Mouse (Mus musculus) embryonic facial prominence, embryonic 14.5 days (tissue): ENCODE results near the gene Actl11. TPM values are rescaled to one million over a fixed set of nuclear protein-coding genes. Genes with fewer than 3 reads are reported as not detected.

Experiments used
- ATAC-seq: fragments of 200-750 bp; cut with Nextera tagmentation; 2 replicates; pipeline ENCODE4 v1.8.0; 2017; ENCODE audit warnings: low read depth, moderate number of reproducible peaks, moderate TSS enrichment
- DNase-seq: peaks from one replicate; pipeline ENCODE4 v3.0.0-alpha.2; 2015; ENCODE audit warnings: low spot score
- H3K27ac ChIP-seq: fragments of 300-500 bp; sonication (generic); replicated peaks from 2 replicates; pipeline ENCODE4 v1.5.1; 2014; ENCODE audit warnings: low read depth, mild to moderate bottlenecking, low read length, moderate library complexity
- H3K27me3 ChIP-seq: fragments of 300-500 bp; sonication (generic); replicated peaks from 2 replicates; pipeline ENCODE4 v1.6.1; 2014; ENCODE audit warnings: low read length; ENCODE audit not compliant: control insufficient read depth, insufficient read depth
- H3K36me3 ChIP-seq: fragments of 300-500 bp; sonication (generic); 2 replicates; pipeline ENCODE4 v1.6.1; 2014; ENCODE audit warnings: low read length, mixed read lengths; ENCODE audit not compliant: control insufficient read depth, insufficient read depth
- H3K4me1 ChIP-seq: fragments of 300-500 bp; sonication (generic); 2 replicates; pipeline ENCODE4 v1.6.1; 2014; ENCODE audit warnings: antibody characterized with exemption, low read length; ENCODE audit not compliant: control insufficient read depth, insufficient read depth
- H3K4me2 ChIP-seq: fragments of 300-500 bp; sonication (generic); 2 replicates; pipeline ENCODE4 v1.6.1; 2014; ENCODE audit warnings: low read depth, mild to moderate bottlenecking, low read length, moderate library complexity, mixed read lengths
- H3K4me3 ChIP-seq: fragments of 300-500 bp; sonication (generic); 2 replicates; pipeline ENCODE4 v1.5.1; 2014; ENCODE audit warnings: low read depth, mild to moderate bottlenecking, low read length
- H3K9ac ChIP-seq: fragments of 300-500 bp; sonication (generic); 2 replicates; pipeline ENCODE4 v1.6.1; 2014; ENCODE audit warnings: low read depth, mild to moderate bottlenecking, low read length, moderate library complexity, mixed read lengths
- H3K9me3 ChIP-seq: fragments of 300-500 bp; sonication (generic); 2 replicates; pipeline ENCODE4 v1.6.1; 2016; ENCODE audit warnings: low read length; ENCODE audit not compliant: control insufficient read depth
- WGBS: fragments of 180-500 bp; shearing (Covaris S2); extraction: QIAGEN DNeasy Blood & Tissue Kit; methylation state at CpG from one replicate; pipeline ENCODE4 v1.1.7; 2014; 5-methylcytosine and 5-hydroxymethylcytosine counted together
- polyA plus RNA-seq: library from polyadenylated mRNA; unstranded; fragments of >200 nt; fragmentation: Nextera tagmentation; extraction: Ambion mirVana; gene quantifications from 2 replicates; pipeline ENCODE4 v1.2.1, GENCODE M21; 2014

The Actl11 gene
- polyA plus RNA-seq, 1 experiment from 2014 or later, result not detected

- Histone ChIP-seq H3K36me3 (no peaks in the 10 kb centered on the region), H3K4me2 (no peak overlapping the region), H3K27ac (no peak overlapping the region), H3K4me1 (peaks cover 7% of the 10 kb centered on the region; the same call in 1 of the 2 replicates), H3K4me3 (no peak overlapping the region), H3K27me3 (no peaks in the 10 kb centered on the region), H3K9me3 (no peaks in the 10 kb centered on the region), H3K9ac (no peak overlapping the region)
- WGBS, result 48% methylated on average over 9 of the region's 9 CpGs
- DNase-seq, result no peak
- no peak for ATAC-seq
Measured at GRCm38 (mm10) chr9:107926920-107927420, 1.3 kb upstream of the Actl11 start.

- H3K4me1 ChIP-seq, result peaks cover 7% of the 10 kb centered on the region; the same call in 1 of the 2 replicates
- WGBS, result 72% methylated on average over 5 of the region's 5 CpGs
- no peak overlapping the region for H3K27ac ChIP-seq
- no peak overlapping the region for H3K4me3 ChIP-seq
- no peak overlapping the region for H3K4me2 ChIP-seq
- H3K27me3 ChIP-seq, result no peaks in the 10 kb centered on the region
- H3K9me3 ChIP-seq, result no peaks in the 10 kb centered on the region
- no peak overlapping the region for H3K9ac ChIP-seq
- no peak for DNase-seq
- ATAC-seq, result no peak
- no peaks in the 10 kb centered on the region for H3K36me3 ChIP-seq
Measured at GRCm38 (mm10) chr9:107927749-107928148, 520 bp upstream of the Actl11 start.

GRCm38 (mm10) chr9:107932221-107932620 is 4.0 kb downstream of the Actl11 start:
- no peak for DNase-seq
- WGBS, result 55% methylated on average over 4 of the region's 4 CpGs
- ATAC-seq, result no peak

GRCm38 (mm10) chr9:107934146-107934545 is 5.9 kb downstream of the Actl11 start:
- H3K9me3 ChIP-seq, result no peaks in the 10 kb centered on the region
- no peak for DNase-seq
- H3K27me3 ChIP-seq, result 0 out of 2 replicates have a peak, but pooled peaks cover 16% of the 10 kb centered on the region
- no peak overlapping the region for H3K27ac ChIP-seq
- H3K4me3 ChIP-seq, result no peak overlapping the region
- WGBS, result 92% methylated on average over 11 of the region's 11 CpGs
- H3K4me2 ChIP-seq, result no peak overlapping the region
- no peaks in the 10 kb centered on the region for H3K36me3 ChIP-seq
- H3K9ac ChIP-seq, result no peak overlapping the region
- no peak for ATAC-seq
- peaks cover 8% of the 10 kb centered on the region; the same call in 1 of the 2 replicates for H3K4me1 ChIP-seq

More at GRCm38 (mm10) chr9:107932221-107932620, 4.0 kb downstream of the Actl11 start:
- Histone ChIP-seq H3K9me3 (no peaks in the 10 kb centered on the region), H3K4me3 (no peak overlapping the region), H3K36me3 (no peaks in the 10 kb centered on the region), H3K27me3 (0 out of 2 replicates have a peak, but pooled peaks cover 16% of the 10 kb centered on the region), H3K4me2 (no peak overlapping the region), H3K4me1 (peaks cover 8% of the 10 kb centered on the region; the same call in 1 of the 2 replicates), H3K9ac (no peak overlapping the region; the same call in 1 of the 2 replicates), H3K27ac (no peak overlapping the region)

- peak within 1 kb of the TSS; percentile 65 for H3K9ac ChIP-seq
- H3K27ac ChIP-seq, result no peak within 1 kb of the TSS
- H3K4me2 ChIP-seq, result peak within 1 kb of the TSS; percentile 74
- no peaks in the 10 kb centered on the region for H3K9me3 ChIP-seq
- H3K27me3 ChIP-seq, result 0 out of 2 replicates have a peak, but pooled peaks cover 16% of the 10 kb centered on the region
- peaks cover 8% of the 10 kb centered on the region; the same call in 1 of the 2 replicates for H3K4me1 ChIP-seq
- 15% methylated on average over 3 of the region's 3 CpGs for WGBS
- no peak for ATAC-seq
- DNase-seq, result no peak
- no peaks in the 10 kb centered on the region for H3K36me3 ChIP-seq
- peak within 1 kb of the TSS; percentile 44 for H3K4me3 ChIP-seq
Measured at GRCm38 (mm10) chr9:107935374-107935773, 7.1 kb downstream of the Actl11 start, which contains the start of gene Camkv. Camkv (plus strand) TSS chr9:107935674.

- peaks cover 8% of the 10 kb centered on the region; the same call in 1 of the 2 replicates for H3K4me1 ChIP-seq
- H3K9me3 ChIP-seq, result no peaks in the 10 kb centered on the region
- peak; percentile 60 for ATAC-seq
- peak overlapping the region; percentile 65 for H3K9ac ChIP-seq
- 0 out of 2 replicates have a peak, but pooled peaks cover 16% of the 10 kb centered on the region for H3K27me3 ChIP-seq
- no peaks in the 10 kb centered on the region for H3K36me3 ChIP-seq
- H3K4me3 ChIP-seq, result peak overlapping the region; percentile 44
- DNase-seq, result no peak
- 0% methylated on average over 15 of the region's 41 CpGs for WGBS
- H3K27ac ChIP-seq, result no peak overlapping the region
- peak overlapping the region; percentile 74 for H3K4me2 ChIP-seq
Measured at GRCm38 (mm10) chr9:107935790-107936214, 7.5 kb downstream of the Actl11 start.

GRCm38 (mm10) chr9:107936215-107936822 is 8.1 kb downstream of the Actl11 start:
- Histone ChIP-seq H3K9me3 (no peaks in the 10 kb centered on the region), H3K4me2 (peak overlapping the region; percentile 74), H3K27ac (no peak overlapping the region), H3K4me1 (peaks cover 8% of the 10 kb centered on the region; the same call in 1 of the 2 replicates), H3K36me3 (no peaks in the 10 kb centered on the region), H3K27me3 (0 out of 2 replicates have a peak, but pooled peaks cover 16% of the 10 kb centered on the region), H3K9ac (peak overlapping the region; percentile 65), H3K4me3 (peak overlapping the region; percentile 44)
- DNase-seq (no peak), ATAC-seq (peak; percentile 48)
- 1% methylated on average over 28 of the region's 29 CpGs for WGBS

- 14% methylated on average over 3 of the region's 3 CpGs for WGBS
- Histone ChIP-seq H3K9me3 (no peaks in the 10 kb centered on the region), H3K9ac (peak overlapping the region; percentile 65; the same call in 1 of the 2 replicates), H3K4me3 (peak overlapping the region; percentile 44), H3K27ac (no peak overlapping the region), H3K36me3 (no peaks in the 10 kb centered on the region), H3K27me3 (0 out of 2 replicates have a peak, but pooled peaks cover 16% of the 10 kb centered on the region), H3K4me2 (peak overlapping the region; percentile 74), H3K4me1 (peaks cover 8% of the 10 kb centered on the region; the same call in 1 of the 2 replicates)
- ATAC-seq (no peak), DNase-seq (no peak)
Measured at GRCm38 (mm10) chr9:107936831-107937230, 8.6 kb downstream of the Actl11 start.
